Mouse (Mus musculus): Measurements from ENCODE around the gene Dock9.

GRCm38 (mm10) chr14:121600538-121600937, 197.1 kb downstream of the Dock9 start:
- no peak for TF ChIP-seq E2F4 (IDR thresholded peaks at IDR 0.05; ENCODE audit: insufficient read depth)
- TF ChIP-seq TCF12 (IDR thresholded peaks at IDR 0.05; ENCODE audit: insufficient read depth, poor library complexity, severe bottlenecking): no peak
- no peak for TF ChIP-seq MYOD1 (IDR thresholded peaks at IDR 0.05; ENCODE audit: control insufficient read depth in 1 of 3, insufficient read length in 2 of 3, low read depth in 2 of 3)
- no peak for TF ChIP-seq POLR2A (IDR thresholded peaks at IDR 0.05; ENCODE audit: insufficient read length, low read depth)
- no peak for TF ChIP-seq USF1 (IDR thresholded peaks at IDR 0.05; ENCODE audit: low read depth)
- TF ChIP-seq MAX (IDR thresholded peaks at IDR 0.05; ENCODE audit: low read depth): no peak
- TF ChIP-seq REST (IDR thresholded peaks at IDR 0.05; ENCODE audit: insufficient read depth, insufficient read length): no peak
- no peak for TF ChIP-seq POLR2AphosphoS2 (IDR thresholded peaks at IDR 0.05; ENCODE audit: insufficient read length, low read depth)
- no peak for TF ChIP-seq SRF (IDR thresholded peaks at IDR 0.05; ENCODE audit: control insufficient read depth, insufficient read length, low read depth)
- TF ChIP-seq CEBPB (IDR thresholded peaks at IDR 0.05; ENCODE audit: insufficient read depth, poor library complexity, severe bottlenecking): no peak
- no peak for TF ChIP-seq TCF3 (IDR thresholded peaks at IDR 0.05; ENCODE audit: insufficient read length, low read depth)
- TF ChIP-seq MYOG (IDR thresholded peaks at IDR 0.05; ENCODE audit: control insufficient read depth in 1 of 3, insufficient read depth in 1 of 3, insufficient read length in 2 of 3, low read depth in 2 of 3): no peak

Data from myocyte (in vitro differentiated cells).